Mouse (Mus musculus): ENCODE measurements at regions not wholly inside any gene's neighbourhood (a gene's known extent, or its start where the extent isn't known, plus 50 kb on each side); places are given as distances from the start of the nearest gene placed in this dataset.

GRCm38 (mm10) chr14:86301666-86302065 is 839.4 kb downstream of the Diaph3 start:
- no peak for TF ChIP-seq FLI1 (IDR thresholded peaks at IDR 0.05; ENCODE audit: low read length)
- TF ChIP-seq GATA1 (IDR thresholded peaks at IDR 0.05; ENCODE audit: borderline replicate concordance, low read length): no peak
